ENCODE assay signal across 14 mouse cellular contexts in the genomic region with DNA sequence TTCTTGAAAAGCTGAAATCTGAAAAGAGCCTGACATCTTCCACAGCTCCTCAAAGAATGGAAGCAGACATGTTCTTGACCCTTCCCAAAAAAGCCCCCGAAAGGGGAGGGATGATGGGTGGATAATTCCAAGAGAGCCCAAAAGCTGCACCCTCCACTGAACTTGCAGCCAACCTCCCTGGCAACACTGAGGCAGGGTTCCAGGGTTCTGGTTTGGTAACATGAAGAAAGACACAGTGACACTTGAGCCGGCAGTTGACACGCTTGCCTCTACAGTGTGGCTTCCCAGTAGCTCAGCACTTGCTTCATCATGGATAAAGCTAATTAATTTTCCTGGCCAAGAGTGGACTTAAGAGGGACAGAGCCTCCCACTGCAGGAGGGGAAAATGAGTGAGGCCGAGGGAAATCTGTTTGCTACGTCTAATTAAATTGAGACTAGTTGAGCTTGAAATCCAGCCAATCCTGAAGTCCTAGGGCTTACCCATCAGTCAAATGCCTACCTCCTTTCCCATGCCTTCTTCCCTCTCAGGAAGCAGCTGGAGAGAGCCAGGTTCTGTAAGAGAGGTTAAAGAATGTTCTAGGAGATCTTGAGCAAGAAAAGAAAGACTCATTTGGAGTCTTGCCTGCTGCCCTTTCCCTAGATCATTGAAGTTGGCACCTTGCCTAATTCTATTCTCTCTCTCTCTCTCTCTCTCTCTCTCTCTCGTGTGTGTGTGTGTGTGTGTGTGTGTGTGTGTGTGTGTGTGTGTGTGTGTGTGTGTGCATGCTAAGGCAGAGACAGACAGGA. TPM values are rescaled to one million over a fixed set of nuclear protein-coding genes. Genes with fewer than 3 reads are reported as not detected.
DNase-seq lines count a peak whose midpoint lies in the region; TF ChIP-seq lines count a peak whose summit lies in the region.
"Had no signal": no experiment of that assay in that cellular context is flagged by ENCODE, and none has a peak within 500 bp of the region (broad histone marks: within the 10 kb centered on the region; RNA-seq: fewer than 3 reads in every experiment).

No protein-coding gene starts in this region.

- intact Hi-C loops in left cerebral cortex, adult 2 months (cut with DNase I): no loop called here

- peak; percentile 35 for DNase-seq in gastrocnemius, adult 18-20 months (ENCODE audit: low spot score)
- DNase-seq in gastrocnemius, postnatal 4 days (ENCODE audit: low spot score in 2 of 2): no peak
- no peak for DNase-seq in left cerebral cortex, adult 2 months (ENCODE audit: extremely low spot score in 1 of 2, low spot score in 2 of 2)
- DNase-seq in left cerebral cortex, adult 18-20 months (ENCODE audit: low spot score in 2 of 2): no peak
- DNase-seq in adipocyte (ENCODE audit: low spot score): peak; percentile 87
- peak; percentile 21 for DNase-seq in gastrocnemius, postnatal 25 days
- no peak for DNase-seq in layer of hippocampus, postnatal 10 days (ENCODE audit: low spot score in 2 of 2)
- DNase-seq: adrenal gland, adult 2 months; lung, adult 18-20 months; thymus, postnatal 25 days had no signal

- no peak for TF ChIP-seq CTCF in left cerebral cortex, adult 2 months (IDR thresholded peaks at IDR 0.05)

- no peak overlapping the region for H3K4me3 ChIP-seq in left cerebral cortex, adult 2 months
- H3K4me3 ChIP-seq: limb, embryonic 12.5 days; megakaryocyte, embryonic 14.5 days; myocyte; stomach, embryonic 15.5 days had no signal

- peak overlapping the region; percentile 76 for H3K27ac ChIP-seq in left cerebral cortex, adult 2 months
- H3K27ac ChIP-seq: limb, embryonic 12.5 days; stomach, embryonic 15.5 days had no signal

RNA-seq across cellular contexts. Expression of gene Pex5, which starts 13.1 kb away (rescaled TPM):
- total RNA-seq in gastrocnemius, adult 18-20 months (2021): 10 to 100 TPM; 20.2 to 20.6 TPM
- 10 to 100 TPM; 40.9 to 41.0 TPM for total RNA-seq in gastrocnemius, postnatal 4 days (2021)
- 10 to 100 TPM; 65.7 to 65.9 TPM for total RNA-seq in left cerebral cortex, adult 2 months (2021)
- 10 to 100 TPM; 60.7 to 70.5 TPM for total RNA-seq in left cerebral cortex, adult 18-20 months (2021)
- total RNA-seq in gastrocnemius, postnatal 25 days (2021): 10 to 100 TPM; 24.6 to 29.0 TPM
- total RNA-seq in layer of hippocampus, postnatal 10 days (2021): 10 to 100 TPM; 70.2 to 81.5 TPM

RNA-seq across cellular contexts. Expression of gene Clstn3, which starts 36.6 kb away (rescaled TPM):
- 1 to 10 TPM in 1 of 2 experiments, under 1 TPM in 1; 0.34 to 1.1 TPM for total RNA-seq in gastrocnemius, adult 18-20 months (2021)
- 1 to 10 TPM; 1.2 to 1.4 TPM for total RNA-seq in gastrocnemius, postnatal 4 days (2021)
- 100 to 1,000 TPM; 393 to 399 TPM for total RNA-seq in left cerebral cortex, adult 2 months (2021)
- total RNA-seq in left cerebral cortex, adult 18-20 months (2021): 100 to 1,000 TPM; 358 to 362 TPM
- total RNA-seq in gastrocnemius, postnatal 25 days (2021): under 1 TPM; 0.59 to 0.61 TPM
- 100 to 1,000 TPM; 272 to 280 TPM for total RNA-seq in layer of hippocampus, postnatal 10 days (2021)

Comparison
In these comparisons a context has a peak if more than half of its experiments do, and no peak if none do; other contexts are left out.
1. DNase-seq: peak in gastrocnemius, adult 18-20 months (single experiment), adipocyte (single experiment) and gastrocnemius, postnatal 25 days (single experiment); none in gastrocnemius, postnatal 4 days (0 of 2), left cerebral cortex, adult 2 months (0 of 2), left cerebral cortex, adult 18-20 months (0 of 2) and layer of hippocampus, postnatal 10 days (0 of 2).
2. RNA of gene Clstn3, which starts 36.6 kb away (total RNA-seq): 393 to 399 TPM in left cerebral cortex, adult 2 months, 358 to 362 TPM in left cerebral cortex, adult 18-20 months and 272 to 280 TPM in layer of hippocampus, postnatal 10 days; 1.2 to 1.4 TPM in gastrocnemius, postnatal 4 days, 0.34 to 1.1 TPM in gastrocnemius, adult 18-20 months and 0.59 to 0.61 TPM in gastrocnemius, postnatal 25 days; every median in the first group is over 100 times any median in the second.